Mouse (Mus musculus) forebrain, embryonic 13.5 days (tissue): ENCODE data around the gene Syt9. TPM values are rescaled to one million over a fixed set of nuclear protein-coding genes. Genes with fewer than 3 reads are reported as not detected.
A peak's percentile ranks its signal among the peaks of the same experiment; 100 is the strongest.

Experiments
- ATAC-seq: fragments of 200-750 bp; cut with Nextera tagmentation; 2 replicates; pipeline ENCODE4 v1.8.0; 2017
- H3K27ac ChIP-seq: fragments of 300-500 bp; sonication (generic); 2 replicates; pipeline ENCODE4 v1.5.1; 2015; ENCODE audit warnings: inconsistent platforms, mild to moderate bottlenecking, moderate library complexity
- H3K27me3 ChIP-seq: fragments of 300-500 bp; sonication (generic); 2 replicates; pipeline ENCODE4 v1.6.1; 2015; ENCODE audit warnings: mild to moderate bottlenecking, inconsistent platforms
- H3K36me3 ChIP-seq: fragments of 300-500 bp; sonication (generic); 2 replicates; pipeline ENCODE4 v1.6.1; 2015; ENCODE audit warnings: mild to moderate bottlenecking, inconsistent platforms; ENCODE audit not compliant: poor library complexity, severe bottlenecking
- H3K4me1 ChIP-seq: fragments of 300-500 bp; sonication (generic); 2 replicates; pipeline ENCODE4 v1.6.1; 2015; ENCODE audit warnings: inconsistent platforms
- H3K4me2 ChIP-seq: fragments of 300-500 bp; sonication (generic); 2 replicates; pipeline ENCODE4 v1.6.1; 2015; ENCODE audit warnings: inconsistent platforms, mild to moderate bottlenecking, moderate library complexity
- H3K4me3 ChIP-seq: fragments of 300-500 bp; sonication (generic); 2 replicates; pipeline ENCODE4 v1.5.1; 2015; ENCODE audit warnings: mild to moderate bottlenecking, inconsistent platforms
- H3K9ac ChIP-seq: fragments of 300-500 bp; sonication (generic); 2 replicates; pipeline ENCODE4 v1.6.1; 2015; ENCODE audit warnings: mild to moderate bottlenecking, inconsistent platforms
- H3K9me3 ChIP-seq: fragments of 300-500 bp; sonication (generic); replicated peaks from 2 replicates; pipeline ENCODE4 v1.6.1; 2016; ENCODE audit warnings: inconsistent platforms
- WGBS: fragments of 180-500 bp; shearing (Covaris S2); methylation state at CpG from one replicate; pipeline ENCODE4 v1.1.7; 2015; 5-methylcytosine and 5-hydroxymethylcytosine counted together
- polyA plus RNA-seq: library from polyadenylated mRNA; unstranded; fragments of >200 nt; fragmentation: Nextera tagmentation; extraction: Ambion mirVana; gene quantifications from 2 replicates; pipeline ENCODE4 v1.2.1, GENCODE M21; 2015

Syt9 gene
- 4.6 and 5.2 TPM in 2 replicates for polyA plus RNA-seq

DNA sequence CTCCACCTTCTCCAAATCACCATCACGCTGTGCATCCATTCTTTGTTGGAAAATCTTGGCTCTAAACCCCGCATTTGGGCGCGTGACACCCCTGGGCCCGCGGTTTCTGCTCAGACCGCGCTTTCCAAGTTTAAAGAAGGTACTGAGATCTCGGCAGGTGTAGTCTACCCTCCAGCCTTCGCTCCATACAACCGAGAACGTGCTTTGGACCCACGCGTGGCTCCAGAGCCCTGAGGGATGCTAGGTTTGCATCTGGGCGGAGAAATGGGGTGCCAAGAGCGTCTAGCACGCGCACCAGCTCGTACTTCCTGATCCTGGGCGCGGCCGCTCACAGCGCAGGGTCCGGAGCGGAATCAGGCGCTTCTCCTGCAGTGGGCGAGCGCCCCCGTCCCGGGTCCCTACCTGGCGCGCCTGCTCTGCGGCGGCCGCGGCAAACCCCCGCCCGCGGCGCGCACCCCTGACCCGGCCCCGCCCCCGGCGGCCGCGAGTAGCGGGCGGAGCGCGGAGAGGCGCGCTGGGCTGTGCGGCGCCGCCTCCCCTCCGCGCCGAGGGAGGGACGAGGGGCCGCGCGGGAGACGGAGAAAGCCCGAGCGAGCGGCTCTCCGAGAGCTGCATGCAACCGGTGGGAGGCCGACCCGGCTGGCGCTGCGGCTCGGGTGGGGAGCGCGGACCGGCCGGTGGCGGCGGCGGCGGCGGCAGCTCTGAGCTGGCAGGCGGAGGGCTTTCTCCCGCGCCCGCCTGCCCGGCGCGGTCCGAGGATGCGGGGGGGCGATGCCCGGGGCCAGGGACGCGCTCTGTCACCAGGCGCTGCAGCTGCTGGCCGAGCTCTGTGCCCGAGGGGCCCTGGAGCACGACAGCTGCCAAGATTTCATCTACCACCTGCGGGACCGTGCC is at the start of gene Syt9:
Gene Syt9, plus strand, starts transcription at position 497 of the 894 bp plus-strand sequence.
- Histone ChIP-seq H3K27me3 (peaks cover 25% of the 10 kb centered on the region), H3K4me1 (peaks cover 18% of the 10 kb centered on the region), H3K9ac (peak within 1 kb of the TSS; percentile 69), H3K9me3 (no peaks in the 10 kb centered on the region), H3K36me3 (no peaks in the 10 kb centered on the region), H3K4me2 (peak within 1 kb of the TSS; percentile 92), H3K27ac (no peak within 1 kb of the TSS), H3K4me3 (peak within 1 kb of the TSS; percentile 70)
- peak; percentile 93 for ATAC-seq
- WGBS, result under 1% methylated on average over 63 of the region's 102 CpGs

DNA sequence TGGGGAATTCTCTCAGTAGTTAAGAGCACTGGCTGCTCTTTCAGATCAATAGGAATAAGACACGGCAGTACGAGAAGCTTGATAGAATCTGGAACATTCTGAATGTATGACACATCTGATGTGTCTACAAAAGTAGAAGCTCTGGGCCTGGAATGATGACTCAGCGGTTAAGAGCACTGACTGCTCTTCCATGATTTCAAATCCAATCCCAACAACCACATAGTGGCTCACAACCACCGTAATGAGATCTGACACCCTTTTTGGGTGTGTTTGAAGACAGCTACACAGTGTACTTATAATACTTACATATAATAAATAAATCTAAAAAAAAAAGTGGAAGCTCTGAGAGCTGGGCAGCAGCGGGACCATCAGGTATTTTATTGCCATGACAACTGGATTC is 31.5 kb upstream of the Syt9 start:
- Histone ChIP-seq H3K27ac (no peak overlapping the region), H3K27me3 (no peaks in the 10 kb centered on the region), H3K36me3 (no peaks in the 10 kb centered on the region), H3K9ac (no peak overlapping the region), H3K4me3 (no peak overlapping the region), H3K4me1 (peaks cover 12% of the 10 kb centered on the region), H3K4me2 (no peak overlapping the region), H3K9me3 (no peaks in the 10 kb centered on the region)
- WGBS, result 93% methylated on average over 5 of the region's 5 CpGs
- ATAC-seq, result no peak

DNA sequence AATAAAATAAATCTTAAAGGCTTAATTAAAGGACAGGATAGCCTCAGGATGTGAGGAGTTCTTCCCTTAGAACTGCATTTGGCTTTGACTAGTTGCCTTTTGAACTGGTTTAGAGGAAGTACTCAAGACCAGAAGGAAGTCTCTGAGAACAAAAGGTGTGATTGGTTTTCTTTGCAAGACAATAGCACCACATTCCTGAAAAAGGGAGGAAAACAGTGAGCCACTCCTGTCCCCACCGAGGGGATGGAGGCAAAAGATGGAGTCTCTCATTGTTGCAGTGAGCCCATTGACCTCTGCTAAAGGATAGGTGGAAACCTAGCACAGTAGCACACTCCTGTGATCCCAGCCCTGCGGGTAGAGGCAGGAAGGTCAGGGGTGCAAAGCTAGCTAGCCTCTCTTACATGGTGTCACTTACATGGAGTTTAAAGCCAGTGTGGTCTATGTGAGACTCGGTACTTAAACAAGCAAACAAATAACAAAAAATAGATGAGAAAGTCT is 30.9 kb upstream of the Syt9 start:
- H3K4me1 ChIP-seq, result peaks cover 12% of the 10 kb centered on the region
- H3K4me3 ChIP-seq, result no peak overlapping the region
- 57% methylated on average over 3 of the region's 3 CpGs for WGBS
- H3K27ac ChIP-seq, result no peak overlapping the region
- no peak for ATAC-seq
- H3K36me3 ChIP-seq, result no peaks in the 10 kb centered on the region
- H3K4me2 ChIP-seq, result no peak overlapping the region
- no peak overlapping the region for H3K9ac ChIP-seq
- no peaks in the 10 kb centered on the region for H3K27me3 ChIP-seq
- H3K9me3 ChIP-seq, result no peaks in the 10 kb centered on the region

DNA sequence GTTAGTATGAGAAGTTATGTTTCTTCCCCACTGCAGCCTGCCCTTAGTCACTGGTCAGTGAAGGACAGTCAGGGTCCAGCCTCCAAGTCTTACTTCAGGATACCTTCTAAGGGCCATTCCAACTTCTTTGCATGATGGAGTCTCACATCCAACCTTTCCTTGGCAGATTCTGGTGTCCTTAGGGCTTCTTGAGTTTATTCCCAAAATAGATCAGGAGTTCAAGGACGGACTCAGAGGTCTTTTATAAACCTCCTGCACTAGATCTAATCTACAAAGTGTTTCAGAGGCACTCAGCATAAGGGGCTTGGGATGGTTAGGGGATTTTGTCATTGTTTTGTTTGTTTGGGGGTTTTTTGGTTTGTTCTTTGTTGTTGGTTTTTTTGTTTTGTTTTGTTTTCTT is 30.3 kb upstream of the Syt9 start:
- Histone ChIP-seq H3K4me1 (peaks cover 12% of the 10 kb centered on the region), H3K9me3 (no peaks in the 10 kb centered on the region), H3K27ac (no peak overlapping the region), H3K4me2 (no peak overlapping the region), H3K9ac (no peak overlapping the region), H3K27me3 (no peaks in the 10 kb centered on the region), H3K4me3 (no peak overlapping the region), H3K36me3 (no peaks in the 10 kb centered on the region)
- 55% methylated on average over 1 of the region's 1 CpGs for WGBS
- ATAC-seq, result no peak

DNA sequence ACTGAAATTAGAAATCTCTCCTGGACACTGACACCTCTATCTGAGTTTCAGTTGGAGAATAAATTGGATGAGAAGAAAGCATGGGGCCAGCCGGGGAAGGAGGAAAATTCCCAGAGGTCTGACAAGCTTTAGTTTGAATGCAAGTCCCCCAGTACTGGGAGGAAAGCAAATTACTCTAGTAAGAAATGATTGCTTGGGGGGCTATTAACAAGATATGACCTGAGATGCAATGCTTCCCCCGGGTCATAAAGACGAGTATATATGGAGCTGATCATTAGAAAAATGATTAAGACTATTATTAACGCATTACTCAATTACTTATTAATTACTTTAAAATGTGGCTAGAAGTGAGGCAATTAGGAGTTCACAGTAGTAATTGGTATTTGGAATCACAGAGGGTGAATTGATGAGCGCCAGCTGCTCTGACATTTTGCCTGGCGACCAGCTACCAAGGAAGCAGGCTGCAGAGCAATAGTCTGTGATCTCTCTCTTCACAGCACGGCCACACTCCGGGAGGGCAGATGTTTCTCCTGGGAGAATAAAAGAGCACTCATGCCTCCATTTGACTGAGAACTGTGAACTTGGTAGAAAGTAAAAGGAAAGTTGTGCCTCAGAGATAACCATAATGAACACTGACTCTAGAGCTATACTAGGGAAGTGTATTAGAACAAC is 28.9 kb upstream of the Syt9 start:
- no peak overlapping the region for H3K27ac ChIP-seq
- no peaks in the 10 kb centered on the region for H3K36me3 ChIP-seq
- H3K4me2 ChIP-seq, result no peak overlapping the region
- ATAC-seq, result peak; percentile 78
- WGBS, result 32% methylated on average over 8 of the region's 8 CpGs
- H3K27me3 ChIP-seq, result no peaks in the 10 kb centered on the region
- peaks cover 12% of the 10 kb centered on the region for H3K4me1 ChIP-seq
- no peaks in the 10 kb centered on the region for H3K9me3 ChIP-seq
- no peak overlapping the region for H3K9ac ChIP-seq
- H3K4me3 ChIP-seq, result no peak overlapping the region

DNA sequence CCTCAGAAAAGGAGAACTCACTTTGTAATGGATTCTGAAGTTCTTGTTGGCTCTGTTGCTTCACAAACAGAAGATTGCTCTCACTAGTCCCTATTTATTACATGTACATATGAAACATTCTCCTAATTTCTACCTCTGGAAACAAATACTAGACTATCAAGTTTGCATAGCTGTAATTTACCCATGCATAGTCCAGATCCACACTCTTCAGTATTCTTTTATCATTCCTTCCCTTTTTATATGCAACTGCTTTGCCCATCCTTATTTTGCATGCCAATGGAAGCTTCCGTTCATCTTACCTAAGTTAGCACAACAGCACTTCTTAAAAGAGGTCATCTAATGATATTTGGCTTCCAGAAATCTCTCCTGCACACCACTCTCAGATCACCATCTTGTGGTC is 21.3 kb upstream of the Syt9 start:
- H3K27me3 ChIP-seq, result no peaks in the 10 kb centered on the region
- no peaks in the 10 kb centered on the region for H3K4me1 ChIP-seq
- no peaks in the 10 kb centered on the region for H3K36me3 ChIP-seq
- no peak for ATAC-seq
- H3K27ac ChIP-seq, result no peak overlapping the region
- H3K9me3 ChIP-seq, result no peaks in the 10 kb centered on the region
- no peak overlapping the region for H3K4me2 ChIP-seq
- no peak overlapping the region for H3K4me3 ChIP-seq
- WGBS, result 93% methylated on average over 1 of the region's 1 CpGs
- no peak overlapping the region for H3K9ac ChIP-seq

DNA sequence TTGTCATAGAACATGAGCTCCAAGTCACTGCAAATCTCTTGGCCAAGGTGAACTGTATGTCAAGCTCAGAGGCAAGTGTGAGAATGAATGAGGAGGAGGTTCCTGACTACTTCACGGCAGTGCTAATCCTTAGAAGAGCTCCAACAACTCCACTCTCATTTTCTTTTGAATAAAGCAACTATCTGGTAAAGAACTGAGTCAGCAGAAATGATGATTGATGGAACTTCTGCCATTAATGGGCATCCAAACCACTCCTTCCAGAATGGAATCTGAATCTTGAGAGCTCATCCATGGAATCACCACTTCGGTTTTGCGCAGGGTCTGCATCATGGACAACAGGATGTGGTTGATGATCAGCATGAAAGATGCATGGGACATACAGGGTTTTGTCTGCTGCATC is 8.4 kb upstream of the Syt9 start:
- no peaks in the 10 kb centered on the region for H3K36me3 ChIP-seq
- H3K4me3 ChIP-seq, result no peak overlapping the region
- no peak for ATAC-seq
- 92% methylated on average over 3 of the region's 3 CpGs for WGBS
- no peaks in the 10 kb centered on the region for H3K27me3 ChIP-seq
- H3K27ac ChIP-seq, result no peak overlapping the region
- no peak overlapping the region for H3K4me2 ChIP-seq
- no peaks in the 10 kb centered on the region for H3K9me3 ChIP-seq
- no peak overlapping the region for H3K9ac ChIP-seq
- no peaks in the 10 kb centered on the region for H3K4me1 ChIP-seq

DNA sequence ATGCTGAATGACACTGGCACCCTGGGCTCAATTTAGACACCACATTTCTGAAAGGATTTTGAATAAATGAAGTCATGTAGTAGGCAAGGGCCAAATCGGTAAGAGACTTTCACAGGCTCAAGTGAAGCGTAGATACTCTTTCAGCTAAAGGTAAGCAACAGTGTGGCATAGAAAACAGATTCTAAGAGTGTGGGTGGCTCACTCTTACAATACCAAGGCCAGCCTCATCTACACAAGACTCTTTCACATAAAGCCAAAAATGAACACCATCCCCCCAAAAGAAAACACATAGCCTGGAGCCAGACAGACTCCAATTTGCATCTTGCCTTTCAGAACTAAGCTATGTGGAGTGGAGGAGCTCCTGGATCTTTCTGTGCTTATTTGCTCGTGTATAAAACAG is 7.9 kb upstream of the Syt9 start:
- Histone ChIP-seq H3K4me2 (no peak overlapping the region), H3K36me3 (no peaks in the 10 kb centered on the region), H3K9me3 (no peaks in the 10 kb centered on the region), H3K4me3 (no peak overlapping the region), H3K27me3 (no peaks in the 10 kb centered on the region), H3K4me1 (no peaks in the 10 kb centered on the region), H3K27ac (no peak overlapping the region), H3K9ac (no peak overlapping the region)
- no peak for ATAC-seq
- 72% methylated on average over 3 of the region's 3 CpGs for WGBS

DNA sequence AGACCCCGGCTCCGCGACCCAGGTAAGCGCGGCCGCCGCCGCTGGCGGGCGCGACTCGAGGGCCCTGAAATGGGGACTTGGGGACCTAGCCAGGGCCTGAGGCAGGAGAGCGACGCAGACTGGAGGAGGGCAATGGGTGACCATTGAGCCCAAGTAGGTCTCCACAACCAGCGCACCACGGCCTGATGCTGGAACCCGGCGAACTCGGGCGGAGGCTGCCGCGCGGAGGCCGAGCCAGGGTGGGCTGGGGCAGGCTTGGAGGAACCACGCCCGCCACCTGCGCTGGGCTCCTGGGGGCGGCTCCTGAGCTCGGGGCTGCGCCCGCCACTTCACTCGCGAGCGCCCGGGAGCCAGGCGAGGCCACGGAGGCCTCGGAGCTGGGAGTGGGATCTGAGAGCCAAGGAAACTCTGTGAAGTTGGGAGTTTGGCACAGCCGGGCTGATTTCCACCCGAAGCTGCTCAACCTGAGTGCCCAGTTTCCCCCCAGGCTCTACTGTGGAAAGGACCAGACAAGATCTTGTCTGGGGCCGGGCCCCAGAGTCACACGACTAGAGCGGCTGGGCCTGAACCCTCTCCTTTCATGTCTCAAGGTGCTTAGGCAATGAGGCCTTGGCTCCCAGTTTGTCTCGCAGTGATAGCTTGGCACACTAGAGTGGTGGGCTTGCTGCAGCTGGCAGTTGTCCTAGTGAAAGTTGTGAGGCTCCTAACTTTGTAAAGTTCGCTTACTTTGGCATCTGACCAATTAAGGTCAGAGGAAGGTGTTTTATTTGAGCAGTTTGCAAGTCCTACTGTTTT is 795 bp downstream of the Syt9 start:
- Histone ChIP-seq H3K4me3 (peak overlapping the region; percentile 70), H3K9ac (peak overlapping the region; percentile 69)

DNA sequence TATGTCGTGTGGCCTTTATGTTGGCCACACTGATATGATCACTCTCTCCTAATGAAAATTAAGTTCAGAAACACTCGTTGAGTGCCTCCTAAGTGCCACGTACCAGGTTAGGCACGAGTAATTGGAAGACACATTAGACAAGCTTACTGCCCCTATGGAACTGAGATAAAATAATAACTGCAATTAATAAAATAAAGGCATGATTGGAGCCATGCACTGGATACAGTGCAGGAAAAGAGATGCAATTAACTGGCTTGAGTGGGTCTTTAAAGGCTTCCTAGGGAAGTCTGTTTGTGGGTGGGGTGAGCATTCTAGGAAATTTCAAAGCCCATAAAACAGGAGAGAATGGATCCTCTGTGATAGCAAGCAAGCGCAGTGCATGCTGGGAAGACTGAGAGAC is 10.0 kb downstream of the Syt9 start:
- Histone ChIP-seq H3K4me3 (no peak overlapping the region), H3K9ac (no peak overlapping the region), H3K4me2 (no peak overlapping the region), H3K27me3 (no peaks in the 10 kb centered on the region), H3K9me3 (no peaks in the 10 kb centered on the region), H3K27ac (no peak overlapping the region), H3K36me3 (no peaks in the 10 kb centered on the region), H3K4me1 (no peaks in the 10 kb centered on the region)
- ATAC-seq, result no peak
- WGBS, result 76% methylated on average over 5 of the region's 5 CpGs

More for the DNA sequence above, 795 bp downstream of the Syt9 start:
- 1% methylated on average over 40 of the region's 45 CpGs for whole genome bisulfite sequencing
- Histone ChIP-seq H3K27ac (no peak overlapping the region), H3K9me3 (no peaks in the 10 kb centered on the region), H3K4me1 (peaks cover 18% of the 10 kb centered on the region), H3K27me3 (peaks cover 25% of the 10 kb centered on the region), H3K36me3 (no peaks in the 10 kb centered on the region), H3K4me2 (peak overlapping the region; percentile 92)
- ATAC-seq, result peak; percentile 64

DNA sequence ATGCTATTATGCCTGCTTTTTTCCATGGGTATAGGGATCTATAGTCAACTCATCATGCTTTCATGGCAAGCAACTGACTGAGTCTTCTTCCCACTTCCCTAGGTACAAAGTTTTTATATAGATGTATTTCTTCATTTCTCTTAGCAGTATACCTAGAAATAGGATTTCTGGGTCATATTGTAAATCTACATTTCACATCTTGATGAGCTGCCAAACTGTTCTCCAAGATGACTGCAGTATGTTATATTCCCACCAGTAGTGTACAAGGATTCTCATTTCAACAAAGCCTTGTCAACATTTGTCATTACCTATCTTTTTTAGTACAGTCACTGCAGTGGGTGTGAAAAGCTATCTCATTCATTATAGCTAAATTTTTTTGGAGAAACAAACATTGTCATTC is 19.1 kb downstream of the Syt9 start:
- Histone ChIP-seq H3K4me2 (no peak overlapping the region), H3K27me3 (no peaks in the 10 kb centered on the region), H3K27ac (no peak overlapping the region), H3K9me3 (no peaks in the 10 kb centered on the region), H3K4me1 (no peaks in the 10 kb centered on the region), H3K9ac (no peak overlapping the region), H3K36me3 (no peaks in the 10 kb centered on the region), H3K4me3 (no peak overlapping the region)
- no peak for ATAC-seq

DNA sequence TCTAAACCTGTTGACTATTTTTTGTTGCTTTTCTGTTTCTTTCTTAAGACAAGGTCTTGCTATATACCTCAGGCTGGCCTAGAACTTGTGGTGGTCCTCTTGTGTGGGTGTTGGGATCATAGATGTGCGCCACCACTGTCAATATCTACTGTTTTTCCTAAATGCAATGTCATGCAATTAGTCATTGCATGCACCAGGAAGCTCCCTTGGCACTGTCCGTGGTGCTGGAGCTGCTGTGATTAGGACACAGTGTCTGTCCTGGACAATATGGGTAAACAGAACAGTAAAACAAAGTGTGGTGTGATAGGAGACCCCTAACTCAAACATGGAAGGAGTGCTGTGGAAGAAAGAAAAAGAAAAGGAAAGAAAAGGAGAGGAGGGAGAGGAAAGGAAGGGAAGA is 22.2 kb downstream of the Syt9 start:
- Histone ChIP-seq H3K9me3 (no peaks in the 10 kb centered on the region), H3K36me3 (no peaks in the 10 kb centered on the region), H3K27me3 (no peaks in the 10 kb centered on the region), H3K4me3 (no peak overlapping the region), H3K9ac (no peak overlapping the region), H3K4me1 (no peaks in the 10 kb centered on the region), H3K4me2 (no peak overlapping the region), H3K27ac (no peak overlapping the region)
- no peak for ATAC-seq
- WGBS, result 68% methylated on average over 2 of the region's 2 CpGs
